Mouse (Mus musculus) right cerebral cortex, adult 18-20 months (tissue): Measurements from ENCODE around the gene Polr3g.
"Not testable (repeated sequence)": the region's sequence is repeated elsewhere in the genome, so short reads cannot be mapped to it uniquely, and the experiment has no call there.

Experiments used
- DNase-seq: peaks from one replicate; pipeline ENCODE4 v3.0.0; 2022; ENCODE audit warnings: mixed read lengths

Gene Polr3g

DNA sequence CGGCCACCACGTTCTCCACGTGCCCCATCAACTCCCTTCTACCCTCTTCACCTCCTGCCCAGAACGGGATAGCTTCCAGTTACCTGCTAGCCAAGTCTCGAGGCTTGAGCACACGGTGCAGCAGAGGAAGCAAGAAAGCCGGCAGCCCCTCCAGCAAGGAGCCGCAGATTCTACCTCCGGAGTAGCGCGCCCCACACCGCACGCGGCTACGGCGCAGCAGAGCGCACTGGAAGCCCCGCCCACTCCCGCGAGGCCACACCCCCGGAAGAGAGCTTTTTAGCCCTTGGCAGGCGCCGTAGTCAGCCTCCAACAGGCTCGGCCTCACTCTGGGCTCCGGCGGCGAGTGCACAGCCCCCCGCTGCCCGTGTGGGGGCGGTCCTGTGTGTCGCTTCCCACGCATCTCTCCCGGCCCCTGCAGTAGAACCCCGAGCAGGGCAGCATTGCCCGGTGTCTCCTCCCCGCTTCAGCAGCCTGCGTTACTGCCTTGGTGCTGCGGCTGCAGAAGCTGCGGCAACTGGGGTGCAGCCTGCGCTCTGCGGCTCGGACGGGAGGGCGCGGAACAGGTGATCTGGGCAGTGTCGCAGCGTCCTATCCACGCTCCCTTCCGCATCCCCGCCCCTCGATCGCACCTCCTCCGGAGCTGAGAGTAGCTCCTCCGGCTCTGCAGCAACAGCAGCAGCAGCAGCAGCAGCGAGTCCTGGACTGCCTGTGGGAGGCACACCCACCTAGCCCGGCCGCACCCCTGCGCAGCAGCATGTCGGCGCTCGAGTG lies at the start of gene Polr3g, which contains the start of gene Mblac2:
Gene Polr3g (minus strand): TSS at position 239 of the 771 bp plus-strand sequence.
Gene Mblac2 (plus strand): TSS at position 567 of the 771 bp plus-strand sequence.
- peak; percentile 96 for DNase-seq

DNA sequence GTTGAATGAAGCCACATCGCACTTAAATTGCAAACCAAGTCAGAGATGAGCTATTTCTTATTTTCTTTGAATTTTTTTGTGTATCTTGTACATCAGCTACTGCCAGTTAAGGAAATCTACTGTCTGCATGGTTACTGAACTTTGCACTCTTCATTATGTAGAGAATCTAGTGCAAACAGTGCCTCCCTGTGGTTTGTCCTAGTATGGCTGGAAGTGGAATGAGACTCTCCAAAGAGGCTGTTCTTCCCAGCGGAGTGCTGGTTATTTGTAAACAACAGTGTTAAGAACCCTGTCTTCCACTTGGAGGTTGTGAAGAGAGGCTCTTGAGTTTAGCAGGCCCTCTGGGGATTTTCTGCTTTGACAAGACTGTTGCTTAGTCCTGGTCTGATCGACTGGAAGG lies 49.6 kb upstream of the Polr3g start:
- no peak for DNase-seq

DNA sequence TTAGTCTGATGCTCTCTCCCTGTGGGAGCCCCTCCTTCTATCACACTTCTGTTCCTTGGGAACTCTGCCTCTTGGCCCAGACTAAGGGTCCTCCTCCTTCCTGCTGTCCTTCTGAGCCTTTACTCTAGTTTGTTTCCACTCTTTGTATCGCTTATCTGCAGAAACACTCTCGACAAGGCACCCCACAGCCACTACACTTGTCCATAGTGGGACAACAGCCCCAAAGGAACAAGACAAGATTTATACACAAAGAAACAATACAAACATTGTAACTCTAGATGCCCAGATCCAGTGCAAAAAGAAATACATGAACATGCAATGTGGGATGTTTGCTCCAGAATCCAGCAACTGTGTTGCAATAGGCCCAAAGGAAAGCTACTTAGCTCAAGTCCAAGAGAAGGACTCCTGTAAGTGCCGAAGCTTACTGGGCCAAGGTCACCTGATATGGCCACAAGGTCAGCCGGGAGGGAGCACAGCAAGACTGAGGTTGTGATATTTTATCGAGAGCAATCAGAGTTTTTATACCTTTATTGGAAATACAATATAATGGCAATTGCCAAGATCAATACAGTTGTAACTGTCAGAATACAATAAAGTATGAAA lies 46.3 kb upstream of the Polr3g start:
- DNase-seq = no peak

DNA sequence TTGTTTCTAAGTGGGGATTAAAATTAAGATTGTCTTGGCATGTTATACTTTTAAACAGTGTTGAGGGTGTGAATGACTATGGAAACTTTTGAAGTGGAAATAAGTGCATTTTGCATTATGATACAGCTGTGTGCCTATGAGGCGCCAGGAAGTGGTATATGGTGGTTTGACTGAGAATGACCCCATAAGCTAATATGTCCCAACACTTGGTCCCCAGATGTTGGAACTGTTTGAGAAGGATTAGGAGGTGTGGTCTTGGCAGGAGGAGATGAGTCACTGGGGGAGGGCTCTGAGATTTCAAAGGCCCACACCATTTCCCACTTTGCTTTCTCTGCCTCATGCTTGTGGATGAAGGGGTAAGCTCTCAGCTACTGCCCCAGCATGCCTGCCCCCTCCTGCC lies 44.5 kb upstream of the Polr3g start:
- DNase-seq = no peak

DNA sequence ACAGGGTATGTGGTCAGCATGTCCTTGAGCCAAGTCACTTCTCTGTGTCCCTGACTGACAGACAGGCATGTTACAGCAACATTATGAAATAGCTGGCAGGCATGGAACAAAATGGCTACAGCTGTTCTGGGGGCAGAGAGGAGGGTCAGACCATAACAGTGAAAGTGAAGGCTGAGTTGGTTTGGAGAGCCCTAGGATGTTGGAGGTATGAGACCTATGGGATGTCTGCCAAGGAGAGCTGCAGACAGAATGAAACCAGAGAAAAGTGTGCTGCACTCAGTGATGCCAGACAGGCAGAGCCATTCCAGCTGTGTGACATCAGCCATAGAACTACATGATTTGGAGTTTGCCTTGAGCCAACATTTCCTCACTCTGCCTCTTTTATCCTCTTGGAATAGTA lies 44.1 kb upstream of the Polr3g start:
- no peak for DNase-seq

DNA sequence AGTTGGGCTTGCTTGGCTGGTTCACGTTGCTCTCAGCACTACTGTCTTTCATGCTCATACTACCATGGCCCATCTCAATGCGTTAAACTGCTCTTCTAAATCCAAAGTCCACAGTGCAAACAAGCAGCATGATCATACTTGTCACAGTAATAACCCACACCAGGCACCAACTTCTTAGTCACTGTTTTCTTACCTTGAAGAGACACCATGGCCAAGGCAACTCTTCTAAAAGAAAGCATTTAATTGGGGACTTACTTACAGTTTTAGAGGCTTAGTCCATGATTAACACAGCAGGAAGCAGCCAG lies 33.2 kb upstream of the Polr3g start:
- no peak for DNase-seq

DNA sequence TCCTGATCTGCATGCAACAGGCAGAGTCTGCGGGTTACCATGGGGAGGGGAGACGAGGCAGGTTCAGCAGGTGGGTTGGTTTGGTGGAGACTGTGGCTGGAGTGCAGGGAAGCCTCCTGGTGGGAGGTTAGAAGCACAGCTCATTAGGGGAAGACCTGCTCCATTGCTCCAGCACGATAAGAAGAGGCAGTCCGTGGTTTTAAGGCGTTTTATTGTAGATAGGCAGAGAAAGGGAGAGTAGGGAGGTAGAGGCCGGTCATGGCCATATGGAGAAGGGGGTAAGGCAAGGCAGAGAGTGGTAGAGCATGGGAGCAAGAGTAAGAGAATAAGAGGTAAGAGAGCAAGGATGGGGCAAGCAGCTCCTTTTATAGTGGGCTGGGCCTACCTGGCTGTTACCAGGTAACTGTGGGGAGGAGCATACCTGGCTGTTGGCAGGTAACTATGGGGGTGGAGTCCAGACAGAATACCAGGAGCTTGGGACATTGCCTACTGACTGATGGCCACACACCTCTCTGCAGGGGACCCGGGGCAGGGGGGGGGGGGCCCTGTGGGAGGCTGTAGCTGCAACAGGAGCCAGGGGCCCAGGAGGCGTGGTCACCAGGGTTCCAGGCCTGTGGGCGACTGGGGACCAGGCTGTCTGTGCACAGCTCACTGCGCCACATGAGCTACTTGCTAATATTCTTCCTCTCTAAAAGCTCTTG lies 32.7 kb upstream of the Polr3g start:
- no peak for DNase-seq

DNA sequence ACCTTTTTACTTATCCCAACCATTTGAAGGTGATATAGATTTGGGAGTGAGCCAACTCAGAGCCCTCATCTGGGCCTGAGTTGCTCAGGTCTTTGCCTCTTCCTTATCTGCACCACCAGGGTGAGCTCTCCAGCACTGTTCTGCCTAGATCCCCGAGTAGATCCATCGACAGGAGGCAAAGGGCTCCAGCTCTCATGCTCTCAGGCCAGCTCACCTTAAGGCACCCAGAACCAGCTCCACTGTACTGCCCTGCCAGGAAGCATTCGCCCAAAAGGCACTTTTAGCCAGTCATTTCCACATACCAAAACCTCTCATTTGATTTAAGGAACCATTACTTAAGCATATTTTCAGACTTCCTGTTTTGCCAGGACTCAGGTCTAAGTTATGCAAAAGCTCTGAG lies 30.1 kb upstream of the Polr3g start:
- no peak for DNase-seq

DNA sequence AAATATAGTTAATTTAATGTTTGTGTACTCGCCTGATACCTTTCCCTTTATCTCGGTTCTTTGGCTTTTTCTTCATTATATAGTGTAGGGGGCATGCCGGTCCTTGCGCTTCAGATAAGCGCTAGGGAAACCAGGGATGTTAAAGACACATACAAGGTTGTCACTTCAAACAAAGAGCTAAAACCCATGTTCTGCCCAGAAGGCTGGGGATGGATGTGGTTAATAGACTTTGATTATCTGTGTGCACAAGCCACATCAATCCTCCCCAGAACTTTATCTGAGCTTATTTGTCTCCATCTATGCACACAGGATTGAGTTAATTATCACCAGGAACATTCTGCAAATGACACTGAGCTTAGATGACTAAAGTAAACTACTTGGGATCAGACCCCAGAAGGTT lies 25.8 kb upstream of the Polr3g start:
- DNase-seq = no peak

DNA sequence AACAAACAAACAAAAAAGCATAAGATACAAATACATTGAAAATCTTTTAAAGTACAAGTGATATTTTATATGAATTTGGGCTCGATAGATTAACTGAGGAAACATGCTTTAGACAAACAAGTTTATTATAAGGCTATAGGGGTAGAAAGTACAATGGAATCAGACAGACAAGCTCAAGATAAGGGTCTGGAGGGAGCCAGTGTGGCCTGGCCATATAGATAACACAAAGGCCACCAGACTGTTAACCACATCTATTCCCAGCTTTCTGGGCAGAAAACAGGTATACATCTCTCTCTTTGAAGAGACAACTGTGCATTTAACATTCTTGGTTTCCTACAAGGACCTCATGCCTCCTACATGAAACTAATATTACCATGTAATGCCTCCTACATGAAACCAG lies 19.5 kb upstream of the Polr3g start:
- DNase-seq = no peak

DNA sequence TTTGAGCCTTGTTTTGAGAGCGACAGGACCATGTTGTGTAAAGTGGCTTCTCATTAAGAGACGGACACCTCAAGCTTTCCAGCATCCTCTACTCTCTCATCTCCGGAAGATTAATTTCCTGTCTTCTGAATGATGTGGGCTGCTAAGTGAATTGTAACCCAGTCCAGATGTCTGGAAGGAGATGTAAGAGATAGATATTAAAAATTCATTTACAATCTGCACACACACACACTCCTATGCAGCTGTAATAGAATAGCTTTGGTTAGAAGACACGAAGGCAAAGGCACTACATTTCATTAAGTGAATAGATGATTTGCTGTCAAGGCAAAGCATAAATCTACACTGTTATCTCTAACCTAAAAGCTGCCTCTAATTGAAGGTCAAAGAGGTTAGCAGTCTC lies 18.3 kb upstream of the Polr3g start:
- no peak for DNase-seq

DNA sequence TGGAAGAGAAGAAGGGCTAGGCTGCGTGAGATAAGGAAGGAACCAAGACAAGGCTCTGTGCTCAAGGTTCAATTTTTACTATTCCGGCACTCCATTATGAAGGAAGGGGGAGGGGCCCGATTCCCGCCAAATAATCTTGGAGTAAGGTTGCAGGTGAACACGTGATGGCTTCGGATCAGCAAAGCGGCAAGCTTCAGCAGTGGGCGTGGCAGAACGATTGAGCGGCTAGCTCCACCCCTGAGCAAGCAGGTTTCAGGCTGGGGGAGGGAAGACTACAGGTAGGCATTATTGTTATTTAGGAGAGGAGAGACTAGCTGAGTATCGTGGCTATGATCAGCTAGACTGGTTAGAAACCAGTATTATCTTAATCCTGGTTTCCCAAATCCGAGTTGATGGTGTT lies 17.3 kb upstream of the Polr3g start:
- DNase-seq = not testable (repeated sequence)

DNA sequence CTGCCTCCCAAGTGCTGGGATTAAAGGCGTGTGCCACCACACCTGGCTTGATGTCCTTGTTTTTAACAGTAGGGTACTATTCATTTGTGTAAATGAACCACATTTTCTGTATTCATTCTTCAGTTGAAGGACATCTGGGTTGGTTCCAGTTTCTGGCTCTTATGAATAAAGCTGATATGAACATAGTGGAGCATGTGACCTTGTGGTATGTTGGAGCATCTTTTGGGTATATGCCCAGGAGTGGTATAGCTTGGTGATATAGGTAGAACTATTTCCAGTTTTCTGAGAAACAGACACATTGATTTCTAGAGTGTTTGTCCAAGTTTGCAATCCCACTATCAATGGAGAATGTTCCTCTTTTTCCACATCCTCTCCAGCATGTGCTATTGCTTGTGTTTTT lies 3.1 kb upstream of the Polr3g start:
- DNase-seq = no peak

DNA sequence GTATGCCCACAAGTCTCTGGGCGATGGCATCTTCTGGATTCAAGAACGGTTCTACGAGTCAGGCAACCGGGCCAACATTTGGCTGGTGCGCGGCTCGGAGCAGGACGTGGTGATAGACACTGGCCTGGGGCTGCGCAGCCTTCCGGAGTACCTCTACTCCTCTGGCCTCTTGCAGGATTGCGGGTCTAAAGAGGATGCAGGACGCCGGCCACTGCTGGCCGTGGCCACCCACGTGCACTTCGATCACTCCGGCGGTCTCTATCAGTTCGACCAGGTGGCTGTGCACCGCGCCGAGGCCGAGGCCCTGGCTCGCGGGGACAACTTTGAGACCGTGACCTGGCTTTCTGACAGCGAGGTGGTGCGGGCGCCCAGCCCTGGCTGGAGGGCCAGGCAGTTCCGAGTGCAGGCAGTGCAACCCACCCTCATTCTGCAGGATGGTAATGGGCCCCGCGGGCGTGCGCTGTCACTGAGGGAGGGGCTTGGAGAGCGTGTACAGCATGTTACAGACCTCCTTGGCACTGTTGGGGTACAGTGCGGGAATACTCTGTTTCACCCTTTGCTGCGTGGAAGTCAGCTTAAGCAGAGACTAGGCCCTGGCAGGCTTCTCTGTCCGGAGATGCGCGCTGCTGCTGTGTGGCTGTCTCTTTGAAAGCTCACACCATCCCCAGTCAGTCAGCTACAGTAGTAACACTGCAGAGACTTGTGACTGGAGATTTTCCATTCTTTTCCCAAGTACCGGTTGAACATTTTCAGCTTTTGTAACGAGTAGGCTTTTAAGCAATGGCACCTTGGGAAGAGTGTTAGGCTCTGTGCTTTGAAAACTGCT lies 946 bp upstream of the Polr3g start:
- peak; percentile 42 for DNase-seq

DNA sequence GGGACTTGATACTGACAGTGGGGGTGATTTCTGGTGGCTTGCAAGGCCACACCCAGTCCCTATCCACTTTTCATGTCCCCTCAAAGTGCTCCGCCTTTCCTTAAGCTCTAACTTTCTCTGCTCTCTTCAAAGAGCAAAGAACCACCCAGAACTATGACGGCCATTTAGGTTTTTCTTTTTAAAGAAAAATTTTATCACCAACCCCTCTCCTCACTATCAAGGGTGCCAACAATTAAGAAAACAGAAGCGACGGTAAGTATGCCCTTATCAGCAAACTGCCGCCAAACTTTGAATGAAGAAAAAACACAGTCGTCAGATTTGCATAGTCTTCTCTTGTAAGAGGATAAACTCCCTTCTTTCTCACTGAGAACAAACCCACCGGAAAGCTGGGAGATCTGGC lies 547 bp downstream of the Polr3g start:
- no peak for DNase-seq

DNA sequence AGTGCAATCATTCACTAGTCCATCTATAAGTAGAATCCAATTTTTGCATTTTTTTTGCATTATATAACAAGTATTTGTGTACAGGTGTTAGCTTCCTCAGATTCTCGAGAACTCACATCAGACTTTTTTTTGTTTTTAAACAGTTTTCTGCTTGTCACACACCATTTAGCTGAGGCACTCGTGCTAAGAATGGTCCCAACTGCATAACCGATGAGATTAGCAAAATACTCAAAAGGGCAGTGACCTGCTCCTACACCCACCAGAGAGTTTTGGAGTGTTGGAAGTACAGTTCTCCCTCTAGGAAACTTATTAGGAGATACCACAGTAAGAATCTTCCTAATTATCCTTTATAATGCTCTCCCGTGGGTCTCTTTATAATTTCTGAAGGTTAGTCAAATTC lies 1.0 kb downstream of the Polr3g start:
- DNase-seq = no peak

DNA sequence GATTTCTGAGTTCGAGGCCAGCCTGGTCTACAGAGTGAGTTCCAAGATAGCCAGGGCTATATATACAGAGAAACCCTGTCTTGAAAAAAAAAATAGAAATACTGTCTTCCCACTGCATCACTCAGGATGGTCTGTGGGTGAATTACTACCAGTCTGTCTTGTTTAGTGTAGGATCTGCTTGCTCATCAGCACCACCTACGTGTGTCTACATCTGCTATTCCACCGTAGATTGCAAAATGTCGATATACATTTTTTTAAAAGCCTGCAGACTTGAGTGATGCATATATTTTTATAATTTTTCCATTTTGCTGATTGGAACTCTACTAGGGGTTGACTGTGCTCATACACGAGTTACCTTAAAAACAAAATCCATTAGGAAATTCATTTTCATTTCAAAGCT lies 4.5 kb downstream of the Polr3g start:
- no peak for DNase-seq

DNA sequence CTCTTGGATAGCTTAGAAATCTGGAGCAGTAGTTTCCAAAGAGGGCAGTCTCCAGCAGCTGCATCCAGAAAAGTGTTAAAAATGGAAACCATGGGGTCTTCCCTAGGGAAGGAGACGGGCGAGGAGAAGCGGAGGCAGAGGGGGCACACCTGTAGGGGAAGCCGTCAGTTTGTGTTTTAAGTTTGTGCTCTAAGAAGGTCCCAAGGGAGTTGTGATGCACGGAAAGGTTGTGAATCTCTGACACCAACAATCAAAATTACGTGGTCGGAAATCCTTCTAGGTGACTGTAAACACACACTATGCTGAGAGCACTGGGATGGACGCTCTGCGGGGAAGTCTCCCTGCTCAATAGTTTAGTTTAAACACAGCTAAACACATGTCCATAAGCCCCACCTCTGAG lies 7.2 kb downstream of the Polr3g start:
- DNase-seq = no peak

DNA sequence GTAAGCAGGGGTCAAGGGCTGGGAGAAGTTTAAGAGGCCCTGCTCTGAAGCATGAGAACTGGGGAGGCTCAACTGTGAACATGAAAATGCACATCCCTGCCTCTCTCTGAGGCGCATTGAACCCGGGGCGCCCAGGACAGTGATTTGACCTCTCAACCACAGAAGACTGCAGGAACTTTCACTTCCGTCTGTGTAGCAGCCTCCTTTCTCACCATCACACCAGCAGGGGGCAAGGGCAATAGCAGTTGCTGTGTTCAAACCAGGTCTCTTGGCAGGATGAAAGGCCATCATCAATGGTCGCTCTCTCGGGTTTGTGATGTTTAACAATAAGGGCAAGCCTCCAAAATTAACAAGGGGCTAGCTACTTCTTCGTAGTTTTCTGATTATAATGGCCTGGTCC lies 7.7 kb downstream of the Polr3g start:
- DNase-seq = no peak

DNA sequence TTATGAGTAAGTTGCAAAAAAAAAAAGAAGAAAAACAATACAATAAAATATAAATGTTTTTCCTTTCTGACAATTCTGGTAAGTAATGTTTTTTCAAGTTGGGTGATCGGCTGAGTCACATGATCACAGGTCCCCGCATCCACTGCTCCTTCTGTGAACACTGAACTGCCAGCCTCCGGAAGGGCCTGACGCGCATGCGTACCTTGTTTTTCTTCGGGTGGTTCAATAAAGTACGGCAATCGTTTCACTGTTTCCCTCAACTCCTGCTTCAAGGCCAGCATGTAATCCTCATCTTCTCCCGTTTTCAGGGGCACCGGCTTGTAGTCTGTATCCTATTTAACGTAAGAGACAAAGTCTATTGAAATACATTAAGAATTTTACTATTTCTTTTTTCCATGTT lies 16.4 kb downstream of the Polr3g start:
- no peak for DNase-seq

DNA sequence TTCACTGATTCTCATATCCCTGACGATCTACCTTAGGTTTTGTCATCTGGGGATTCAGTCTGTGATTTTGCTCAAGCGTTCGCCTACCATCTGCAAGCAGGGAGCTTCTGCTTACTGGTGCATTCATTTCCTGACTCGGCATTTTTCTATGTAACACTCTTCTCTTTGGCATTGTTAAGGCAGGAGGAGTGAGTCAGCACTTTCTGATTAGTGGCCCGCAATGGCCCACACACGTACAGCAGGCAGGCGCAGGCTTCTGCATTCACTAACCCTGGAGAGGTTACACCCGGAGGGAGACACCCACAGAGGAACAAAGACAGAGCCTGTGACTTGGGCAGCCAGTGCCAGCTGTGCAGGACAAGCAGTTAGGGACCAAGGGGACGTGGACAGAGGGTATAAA lies 19.2 kb downstream of the Polr3g start:
- peak; percentile 49 for DNase-seq

DNA sequence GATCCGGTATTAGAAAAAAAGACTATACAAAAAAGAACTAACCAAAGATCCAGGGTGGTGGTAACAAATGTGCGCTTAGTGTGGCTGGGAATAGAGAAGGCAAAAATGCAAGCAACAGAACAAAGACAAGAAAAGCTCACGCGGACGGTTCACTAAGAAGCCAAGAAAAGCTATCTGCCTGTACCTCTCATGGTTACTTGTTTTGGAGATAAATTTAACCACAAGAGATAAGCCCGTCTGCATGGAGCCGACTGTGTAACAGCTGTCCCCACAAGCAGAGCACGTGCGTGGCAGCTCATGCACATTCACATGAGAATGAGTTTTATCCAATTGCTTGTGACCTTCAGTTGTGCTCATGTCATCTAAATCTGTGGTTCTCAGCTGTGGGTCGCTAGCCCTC lies 20.3 kb downstream of the Polr3g start:
- no peak for DNase-seq

DNA sequence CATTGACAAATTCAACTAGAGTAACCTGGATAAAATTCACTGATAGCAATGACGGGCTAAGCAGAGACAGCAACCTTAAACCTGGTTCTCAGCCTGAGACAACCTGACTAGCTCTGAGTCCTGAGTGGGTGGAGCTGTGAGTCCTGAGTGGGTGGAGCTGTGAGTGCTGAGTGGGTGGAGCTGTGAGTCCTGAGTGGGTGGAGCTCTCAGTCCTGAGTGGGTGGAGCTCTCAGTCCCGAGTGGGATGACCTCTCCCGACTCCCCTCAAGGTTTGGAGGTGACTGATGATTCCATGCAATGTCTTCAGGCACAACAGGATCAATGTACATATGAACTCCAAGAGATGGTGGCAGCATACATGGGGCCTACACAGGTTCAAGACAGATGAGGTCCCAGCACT lies 21.2 kb downstream of the Polr3g start:
- no peak for DNase-seq

DNA sequence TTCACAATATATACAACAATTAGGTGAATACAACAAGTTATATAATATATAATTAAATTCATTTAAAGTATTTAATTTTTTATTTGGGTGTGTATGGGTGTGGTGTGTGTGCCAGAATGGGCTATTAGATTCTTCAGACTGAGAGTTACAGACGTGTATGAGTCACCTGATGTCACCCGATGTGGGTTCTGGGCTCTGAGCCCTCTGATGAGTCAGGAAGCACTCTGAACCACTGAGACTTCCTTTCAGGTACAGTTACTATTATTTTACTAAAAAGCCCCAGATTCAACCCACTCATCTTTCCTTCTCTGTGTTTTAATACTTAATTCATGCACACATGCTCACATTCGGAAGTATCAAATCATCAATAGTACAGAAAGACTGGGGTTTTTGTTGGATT lies 25.9 kb downstream of the Polr3g start:
- no peak for DNase-seq
